Mouse (Mus musculus): Measurements from ENCODE around the gene Mtx3. TPM values are rescaled to one million over a fixed set of nuclear protein-coding genes. Genes with fewer than 3 reads are reported as not detected.

Gene Mtx3
- polyA plus RNA-seq (2012; ENCODE audit: low replicate concordance) = 1.0 and 1.2 TPM in 2 replicates

DNA sequence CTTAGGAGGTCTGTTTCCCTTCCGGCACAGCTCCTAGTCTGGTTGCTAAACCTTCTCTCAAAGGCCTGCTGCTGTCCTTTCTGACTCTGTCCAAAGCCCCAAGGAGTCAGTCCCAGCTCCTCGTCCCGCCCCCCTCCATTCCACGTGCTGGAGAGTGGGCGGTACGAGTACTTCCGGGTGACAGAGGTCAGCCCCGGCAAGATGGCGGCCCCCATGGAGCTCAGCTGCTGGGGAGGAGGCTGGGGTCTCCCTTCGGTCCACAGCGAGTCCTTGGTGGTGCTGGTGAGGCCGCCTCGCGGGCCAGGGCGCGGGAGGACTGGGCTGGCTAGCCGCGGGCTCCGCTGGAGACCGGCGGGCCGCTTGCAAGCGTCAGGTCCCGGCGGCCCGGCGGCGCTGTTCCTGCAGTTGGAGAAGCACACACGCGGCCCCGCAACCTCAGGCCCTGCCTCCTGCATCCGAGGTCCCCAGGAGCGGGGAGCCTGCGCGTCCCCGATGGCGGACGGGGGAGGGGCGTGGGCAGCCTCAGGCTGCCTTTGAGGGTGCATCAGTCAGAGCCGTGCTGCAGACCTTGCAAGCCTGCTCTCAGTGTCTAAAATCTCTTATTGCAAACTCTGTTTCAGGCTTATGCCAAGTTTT, at the start of gene Mtx3:
TSS of gene Mtx3 (plus strand) at position 175 of the 636 bp plus-strand sequence.

Other genes starting within 250 kb of the Mtx3 start
- 4.7 and 17.3 TPM in 2 replicates for gene Serinc5, start 233.7 kb upstream of the Mtx3 start, polyA plus RNA-seq (2012; ENCODE audit: low replicate concordance)
- gene Thbs4, start 49.9 kb upstream of the Mtx3 start, polyA plus RNA-seq (2012; ENCODE audit: low replicate concordance) = 0.06 and 0.10 TPM in 2 replicates